Mouse (Mus musculus) forebrain, embryonic 10.5 days (tissue): ENCODE measurements around the gene Cdk2. TPM values are rescaled to one million over a fixed set of nuclear protein-coding genes. Genes with fewer than 3 reads are reported as not detected.
"Not testable (repeated sequence)": the region's sequence is repeated elsewhere in the genome, so short reads cannot be mapped to it uniquely, and the experiment has no call there.

Experiments used
- DNase-seq: peaks from one replicate; pipeline ENCODE4 v3.0.0-alpha.2; 2017; ENCODE audit warnings: low spot score; ENCODE audit errors: extremely low spot score
- H3K27ac ChIP-seq: fragments of 300-500 bp; sonication (generic); 2 replicates; pipeline ENCODE4 v1.5.1; 2016; ENCODE audit warnings: mild to moderate bottlenecking
- H3K27me3 ChIP-seq: fragments of 300-500 bp; sonication (generic); 2 replicates; pipeline ENCODE4 v1.6.1; 2016; ENCODE audit warnings: mild to moderate bottlenecking; ENCODE audit not compliant: poor library complexity, severe bottlenecking
- H3K36me3 ChIP-seq: fragments of 300-500 bp; sonication (generic); replicated peaks from 2 replicates; pipeline ENCODE4 v1.6.1; 2016; ENCODE audit warnings: mild to moderate bottlenecking, moderate library complexity
- H3K4me1 ChIP-seq: fragments of 300-500 bp; sonication (generic); 2 replicates; pipeline ENCODE4 v1.6.1; 2016
- H3K4me3 ChIP-seq: fragments of 300-500 bp; sonication (generic); 2 replicates; pipeline ENCODE4 v1.5.1; 2016; ENCODE audit warnings: mild to moderate bottlenecking, moderate library complexity
- H3K9me3 ChIP-seq: fragments of 300-500 bp; sonication (generic); 2 replicates; pipeline ENCODE4 v1.6.1; 2016; ENCODE audit warnings: mild to moderate bottlenecking, moderate library complexity
- WGBS: fragments of 180-500 bp; shearing (Covaris S2); methylation state at CpG from one replicate; pipeline ENCODE4 v1.1.7; 2016; 5-methylcytosine and 5-hydroxymethylcytosine counted together
- polyA plus RNA-seq: library from polyadenylated mRNA; unstranded; fragments of >200 nt; fragmentation: Nextera tagmentation; extraction: Ambion mirVana; gene quantifications from 2 replicates; pipeline ENCODE4 v1.2.1, GENCODE M21; 2016

Cdk2 gene
- polyA plus RNA-seq, 1 experiment from 2014 or later = 119 TPM

GRCm38 (mm10) chr10:128737435-128737834 is 32.6 kb upstream of the Cdk2 start:
- Histone ChIP-seq H3K36me3 (peaks cover 4% of the 10 kb centered on the region; the same call in 1 of the 2 replicates), H3K27me3 (peaks cover 20% of the 10 kb centered on the region), H3K27ac (0 out of 2 replicates have a peak overlapping the region, but pooled peaks have one; percentile 44), H3K9me3 (peaks cover 3% of the 10 kb centered on the region; the same call in 1 of the 2 replicates), H3K4me1 (peaks cover 7% of the 10 kb centered on the region), H3K4me3 (peak overlapping the region; percentile 43)
- no peak for DNase-seq
- WGBS = 5% methylated on average over 15 of the region's 15 CpGs

GRCm38 (mm10) chr10:128731992-128732391 is 27.2 kb upstream of the Cdk2 start:
- peaks cover 3% of the 10 kb centered on the region; the same call in 1 of the 2 replicates for H3K9me3 ChIP-seq
- no peak for DNase-seq
- H3K36me3 ChIP-seq = peaks cover 4% of the 10 kb centered on the region; the same call in 1 of the 2 replicates
- peaks cover 4% of the 10 kb centered on the region; the same call in 1 of the 2 replicates for H3K4me1 ChIP-seq
- no peak overlapping the region for H3K4me3 ChIP-seq
- H3K27me3 ChIP-seq = no peaks in the 10 kb centered on the region
- no peak overlapping the region for H3K27ac ChIP-seq

GRCm38 (mm10) chr10:128731002-128731433 is 26.2 kb upstream of the Cdk2 start:
- 24% methylated on average over 10 of the region's 10 CpGs for WGBS
- Histone ChIP-seq H3K9me3 (peaks cover 3% of the 10 kb centered on the region; the same call in 1 of the 2 replicates), H3K4me3 (no peak overlapping the region), H3K27ac (no peak overlapping the region), H3K27me3 (no peaks in the 10 kb centered on the region), H3K36me3 (peaks cover 4% of the 10 kb centered on the region; the same call in 1 of the 2 replicates), H3K4me1 (peaks cover 4% of the 10 kb centered on the region; the same call in 1 of the 2 replicates)
- peak; percentile 56 for DNase-seq

- no peak for DNase-seq
- Histone ChIP-seq H3K9me3 (peaks cover 3% of the 10 kb centered on the region; the same call in 1 of the 2 replicates), H3K4me1 (peaks cover 4% of the 10 kb centered on the region; the same call in 1 of the 2 replicates), H3K4me3 (no peak overlapping the region), H3K36me3 (peaks cover 3% of the 10 kb centered on the region; the same call in 1 of the 2 replicates), H3K27me3 (no peaks in the 10 kb centered on the region), H3K27ac (no peak overlapping the region)
- 92% methylated on average over 5 of the region's 5 CpGs for WGBS
Observed at GRCm38 (mm10) chr10:128728059-128728458, 23.2 kb upstream of the Cdk2 start.

GRCm38 (mm10) chr10:128725466-128725865 is 20.6 kb upstream of the Cdk2 start:
- WGBS = 83% methylated on average over 4 of the region's 4 CpGs
- not testable (repeated sequence) for H3K9me3 ChIP-seq, H3K27ac ChIP-seq, DNase-seq, H3K4me1 ChIP-seq, H3K27me3 ChIP-seq, H3K4me3 ChIP-seq, H3K36me3 ChIP-seq

GRCm38 (mm10) chr10:128715559-128716537 is 11.0 kb upstream of the Cdk2 start:
- Histone ChIP-seq H3K4me3 (no peak overlapping the region), H3K9me3 (no peaks in the 10 kb centered on the region), H3K4me1 (no peaks in the 10 kb centered on the region), H3K27me3 (no peaks in the 10 kb centered on the region), H3K27ac (no peak overlapping the region), H3K36me3 (no peaks in the 10 kb centered on the region)
- 87% methylated on average over 19 of the region's 19 CpGs for WGBS
- no peak for DNase-seq

- not testable (repeated sequence) for DNase-seq, H3K36me3 ChIP-seq, H3K4me3 ChIP-seq, H3K9me3 ChIP-seq, H3K4me1 ChIP-seq, H3K27ac ChIP-seq, H3K27me3 ChIP-seq
- WGBS = 95% methylated on average over 7 of the region's 7 CpGs
Observed at GRCm38 (mm10) chr10:128711318-128711717, 6.5 kb upstream of the Cdk2 start.

GRCm38 (mm10) chr10:128705317-128705693 is 474 bp upstream of the Cdk2 start:
- Histone ChIP-seq H3K4me1 (peaks cover 27% of the 10 kb centered on the region), H3K36me3 (peaks cover 34% of the 10 kb centered on the region), H3K27me3 (no peaks in the 10 kb centered on the region), H3K9me3 (no peaks in the 10 kb centered on the region), H3K27ac (peak overlapping the region; percentile 96), H3K4me3 (peak overlapping the region; percentile 93)
- peak; percentile 29 for DNase-seq
- 10% methylated on average over 11 of the region's 11 CpGs for WGBS

GRCm38 (mm10) chr10:128703895-128704294 is 936 bp downstream of the Cdk2 start, which contains the start of gene Pmel:
Gene Pmel (plus strand): TSS chr10:128704195.
- peak within 1 kb of the TSS; percentile 96 for H3K27ac ChIP-seq
- H3K27me3 ChIP-seq = no peaks in the 10 kb centered on the region
- peaks cover 32% of the 10 kb centered on the region for H3K4me1 ChIP-seq
- 27% methylated on average over 4 of the region's 4 CpGs for WGBS
- DNase-seq = no peak
- H3K4me3 ChIP-seq = peak within 1 kb of the TSS; percentile 93
- no peaks in the 10 kb centered on the region for H3K9me3 ChIP-seq
- H3K36me3 ChIP-seq = peaks cover 48% of the 10 kb centered on the region

- H3K27ac ChIP-seq = no peak overlapping the region
- peaks cover 33% of the 10 kb centered on the region for H3K4me1 ChIP-seq
- H3K4me3 ChIP-seq = no peak overlapping the region
- H3K27me3 ChIP-seq = no peaks in the 10 kb centered on the region
- WGBS = 94% methylated on average over 6 of the region's 6 CpGs
- peaks cover 60% of the 10 kb centered on the region for H3K36me3 ChIP-seq
- H3K9me3 ChIP-seq = no peaks in the 10 kb centered on the region
- no peak for DNase-seq
Observed at GRCm38 (mm10) chr10:128702328-128703007, 2.4 kb downstream of the Cdk2 start.

GRCm38 (mm10) chr10:128700712-128701111 is 4.1 kb downstream of the Cdk2 start:
- 94% methylated on average over 5 of the region's 5 CpGs for WGBS
- H3K27ac ChIP-seq = no peak overlapping the region
- H3K4me3 ChIP-seq = no peak overlapping the region
- peaks cover 63% of the 10 kb centered on the region for H3K36me3 ChIP-seq
- DNase-seq = no peak
- no peaks in the 10 kb centered on the region for H3K27me3 ChIP-seq
- H3K4me1 ChIP-seq = peaks cover 33% of the 10 kb centered on the region
- no peaks in the 10 kb centered on the region for H3K9me3 ChIP-seq

- peaks cover 63% of the 10 kb centered on the region for H3K36me3 ChIP-seq
- no peak overlapping the region for H3K27ac ChIP-seq
- no peak for DNase-seq
- no peaks in the 10 kb centered on the region for H3K27me3 ChIP-seq
- H3K4me3 ChIP-seq = no peak overlapping the region
- H3K4me1 ChIP-seq = peaks cover 35% of the 10 kb centered on the region
- 80% methylated on average over 11 of the region's 11 CpGs for WGBS
- no peaks in the 10 kb centered on the region for H3K9me3 ChIP-seq
Observed at GRCm38 (mm10) chr10:128699611-128700010, 5.2 kb downstream of the Cdk2 start.
